Mouse (Mus musculus) neural tube, embryonic 11.5 days (tissue): ENCODE results near the gene Vmn1r71. TPM values are rescaled to one million over a fixed set of nuclear protein-coding genes. Genes with fewer than 3 reads are reported as not detected.
"Not testable (repeated sequence)": the region's sequence is repeated elsewhere in the genome, so short reads cannot be mapped to it uniquely, and the experiment has no call there.

Experiments used
- ATAC-seq: fragments of 200-750 bp; cut with Nextera tagmentation; 2 replicates; pipeline ENCODE4 v1.8.0; 2017; ENCODE audit warnings: moderate number of reproducible peaks, mild to moderate bottlenecking, moderate TSS enrichment, moderate library complexity; ENCODE audit not compliant: insufficient read depth, low FRiP score, low TSS enrichment
- DNase-seq: peaks from one replicate; pipeline ENCODE4 v3.0.0-alpha.2; 2015; ENCODE audit warnings: low spot score
- H3K27ac ChIP-seq: fragments of 300-500 bp; sonication (generic); 2 replicates; pipeline ENCODE4 v1.5.1; 2014; ENCODE audit warnings: low read depth, mild to moderate bottlenecking, low read length
- H3K27me3 ChIP-seq: fragments of 300-500 bp; sonication (generic); 2 replicates; pipeline ENCODE4 v1.6.1; 2014; ENCODE audit warnings: mild to moderate bottlenecking, low read length, mixed read lengths; ENCODE audit not compliant: control insufficient read depth, insufficient read depth
- H3K36me3 ChIP-seq: fragments of 300-500 bp; sonication (generic); 2 replicates; pipeline ENCODE4 v1.6.1; 2014; ENCODE audit warnings: mild to moderate bottlenecking, low read length, moderate library complexity, mixed read lengths; ENCODE audit not compliant: control insufficient read depth, insufficient read depth
- H3K4me1 ChIP-seq: fragments of 300-500 bp; sonication (generic); 2 replicates; pipeline ENCODE4 v1.6.1; 2014; ENCODE audit warnings: low read length, mixed read lengths; ENCODE audit not compliant: control insufficient read depth, insufficient read depth
- H3K4me2 ChIP-seq: fragments of 300-500 bp; sonication (generic); 2 replicates; pipeline ENCODE4 v1.6.1; 2014; ENCODE audit warnings: low read depth, mild to moderate bottlenecking, moderate library complexity
- H3K4me3 ChIP-seq: fragments of 300-500 bp; sonication (generic); 2 replicates; pipeline ENCODE4 v1.5.1; 2014; ENCODE audit warnings: low read depth, low read length
- H3K9ac ChIP-seq: fragments of 300-500 bp; sonication (generic); 2 replicates; pipeline ENCODE4 v1.6.1; 2014; ENCODE audit warnings: mild to moderate bottlenecking, low read length
- H3K9me3 ChIP-seq: fragments of 300-500 bp; sonication (generic); 2 replicates; pipeline ENCODE4 v1.6.1; 2016; ENCODE audit warnings: low read length; ENCODE audit not compliant: control insufficient read depth
- polyA plus RNA-seq: library from polyadenylated mRNA; unstranded; fragments of >200 nt; fragmentation: Nextera tagmentation; extraction: Ambion mirVana; gene quantifications from 2 replicates; pipeline ENCODE4 v1.2.1, GENCODE M21; 2014

Vmn1r71 gene
- polyA plus RNA-seq, result not detected in 2 replicates

DNA sequence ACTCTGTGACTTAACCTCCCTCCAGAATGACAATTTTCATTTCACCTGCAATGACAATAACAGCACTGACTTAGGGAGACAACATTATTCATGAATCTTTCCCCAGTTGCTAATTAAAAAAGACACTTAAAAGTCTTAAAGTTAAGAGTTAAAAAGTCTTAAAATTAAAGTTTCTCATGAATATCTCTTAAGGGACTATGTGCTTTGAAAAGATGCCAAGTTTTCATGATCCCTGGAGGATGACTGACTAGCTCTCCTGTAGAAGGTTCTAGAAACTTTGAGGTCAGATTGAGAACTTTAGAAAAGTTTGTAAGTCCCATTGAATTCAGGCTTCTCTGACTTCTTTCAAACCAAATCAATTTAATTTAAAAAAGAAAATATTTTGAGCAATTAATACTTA lies at the start of gene Vmn1r71:
Gene Vmn1r71, minus strand, starts transcription at position 101 of the 400 bp plus-strand sequence.
- H3K36me3 ChIP-seq, result no peaks in the 10 kb centered on the region
- H3K27me3 ChIP-seq, result no peaks in the 10 kb centered on the region
- H3K9me3 ChIP-seq, result peaks cover 8% of the 10 kb centered on the region; the same call in 1 of the 2 replicates
- DNase-seq (no peak), ATAC-seq (no peak)
- no peak within 1 kb of the TSS for H3K27ac ChIP-seq
- no peak within 1 kb of the TSS for H3K4me3 ChIP-seq
- H3K4me2 ChIP-seq, result no peak within 1 kb of the TSS
- H3K4me1 ChIP-seq, result no peaks in the 10 kb centered on the region
- H3K9ac ChIP-seq, result no peak within 1 kb of the TSS

DNA sequence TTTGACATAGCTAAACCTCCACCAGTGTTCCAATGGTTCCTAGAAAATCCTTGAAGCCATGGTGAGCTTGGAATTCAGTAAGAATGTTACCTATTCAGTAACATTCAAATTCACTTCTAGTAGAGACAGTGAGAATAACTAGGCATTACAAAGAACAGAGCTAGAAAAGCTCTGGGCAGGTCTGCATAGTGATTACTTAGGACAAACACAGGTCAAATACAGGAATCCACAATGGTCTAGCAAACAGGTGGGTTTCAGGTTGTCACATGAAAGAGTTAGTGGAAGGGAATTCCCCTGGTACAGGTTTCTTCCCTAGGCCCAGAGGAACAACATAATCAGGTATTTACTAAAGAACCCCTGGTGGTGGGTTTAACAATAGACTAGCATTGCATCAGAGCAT lies 3.4 kb upstream of the Vmn1r71 start:
- H3K36me3 ChIP-seq, H3K4me1 ChIP-seq, H3K9me3 ChIP-seq, H3K9ac ChIP-seq, H3K27ac ChIP-seq, H3K4me2 ChIP-seq, H3K4me3 ChIP-seq, H3K27me3 ChIP-seq, ATAC-seq, DNase-seq: not testable (repeated sequence)

Other genes starting within 250 kb of the Vmn1r71 start
- gene Vmn1r68, start 195.9 kb downstream of the Vmn1r71 start, polyA plus RNA-seq, result not detected in 2 replicates
- not detected in 2 replicates for gene Vmn1r69, start 140.7 kb downstream of the Vmn1r71 start, polyA plus RNA-seq
- gene Vmn1r70, start 122.8 kb downstream of the Vmn1r71 start, polyA plus RNA-seq, result not detected in 2 replicates
- gene Nlrp4b, start 66.6 kb downstream of the Vmn1r71 start, polyA plus RNA-seq, result not detected in 2 replicates
- not detected in 2 replicates for gene Zscan4b, start 150.7 kb upstream of the Vmn1r71 start, polyA plus RNA-seq